Mouse (Mus musculus) mouse embryonic stem cell (cell line): ENCODE data around the gene Iqschfp.

Experiments used
- in situ Hi-C, 2 experiments: fragments of 300-500 bp; cut with MboI; formaldehyde crosslinking; loops; 1 replicate in 1 of 2; 3 replicates in 1 of 2; pipeline ENCODE4 v1.14.3; 2019 to 2020; ENCODE audit warnings: low sequenced_read_pairs in 2 of 2, low pct_unique_long_range_greater_than_20kb in 1 of 2, mixed read lengths in 1 of 2; ENCODE audit not compliant: unreplicated experiment in 1 of 2

Gene Iqschfp

GRCm38 (mm10) chr3:68138833-68139627, 247.0 kb downstream of the Iqschfp start:
- in situ Hi-C loops = no loop called here

GRCm38 (mm10) chr3:68150688-68151087, 258.7 kb downstream of the Iqschfp start:
- in situ Hi-C loops = no loop called here

DNA sequence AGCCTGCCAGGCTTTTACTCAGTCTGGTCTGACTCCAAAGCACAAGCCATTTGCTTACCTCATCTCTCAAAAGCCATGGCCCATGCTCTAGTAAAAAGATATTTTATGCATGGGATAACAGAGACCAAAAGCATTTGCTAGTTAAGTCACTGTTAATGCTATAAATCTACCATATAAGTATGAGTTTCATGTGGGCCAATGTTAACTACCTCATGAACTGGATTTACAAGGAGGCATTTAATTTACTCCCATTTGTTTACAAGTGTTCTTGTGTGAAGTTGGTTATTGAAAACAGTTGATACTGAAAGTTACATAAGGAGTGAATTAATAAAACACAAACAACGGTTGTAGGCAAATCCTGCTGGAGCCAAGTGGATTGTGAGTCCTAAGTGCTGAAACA, 268.1 kb downstream of the Iqschfp start:
- in situ Hi-C loops = no loop called here

DNA sequence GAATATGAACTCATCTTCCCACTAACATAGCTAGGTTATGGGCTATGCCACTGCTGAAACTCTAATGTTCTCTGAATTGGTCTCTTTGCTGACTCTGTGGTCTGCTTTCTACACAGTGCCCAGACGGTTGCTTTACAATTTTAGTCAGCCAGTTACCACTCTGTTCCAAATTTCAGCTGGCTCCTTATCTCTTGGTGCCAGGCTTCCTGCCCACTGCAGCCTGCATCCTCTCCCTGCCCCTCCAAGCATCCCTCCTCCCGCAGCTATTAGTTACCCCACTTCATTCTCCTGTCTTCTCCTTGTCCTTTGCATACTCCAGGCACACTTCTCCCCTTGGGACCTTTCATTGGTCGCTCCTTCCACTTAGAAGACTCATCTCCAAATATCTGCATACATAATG, 268.7 kb downstream of the Iqschfp start:
- in situ Hi-C loops = no loop called here

- in situ Hi-C loops = no loop called here
Measured at GRCm38 (mm10) chr3:68178248-68178647, 286.2 kb downstream of the Iqschfp start.

- in situ Hi-C loops = no loop called here
Measured at GRCm38 (mm10) chr3:68187471-68187870, 295.4 kb downstream of the Iqschfp start.

- in situ Hi-C loops = no loop called here
Measured at GRCm38 (mm10) chr3:68189100-68189499, 297.1 kb downstream of the Iqschfp start.

GRCm38 (mm10) chr3:68196933-68197332, 304.9 kb downstream of the Iqschfp start:
- in situ Hi-C loops = no loop called here

GRCm38 (mm10) chr3:68201214-68201613, 309.2 kb downstream of the Iqschfp start:
- in situ Hi-C loops = no loop called here

DNA sequence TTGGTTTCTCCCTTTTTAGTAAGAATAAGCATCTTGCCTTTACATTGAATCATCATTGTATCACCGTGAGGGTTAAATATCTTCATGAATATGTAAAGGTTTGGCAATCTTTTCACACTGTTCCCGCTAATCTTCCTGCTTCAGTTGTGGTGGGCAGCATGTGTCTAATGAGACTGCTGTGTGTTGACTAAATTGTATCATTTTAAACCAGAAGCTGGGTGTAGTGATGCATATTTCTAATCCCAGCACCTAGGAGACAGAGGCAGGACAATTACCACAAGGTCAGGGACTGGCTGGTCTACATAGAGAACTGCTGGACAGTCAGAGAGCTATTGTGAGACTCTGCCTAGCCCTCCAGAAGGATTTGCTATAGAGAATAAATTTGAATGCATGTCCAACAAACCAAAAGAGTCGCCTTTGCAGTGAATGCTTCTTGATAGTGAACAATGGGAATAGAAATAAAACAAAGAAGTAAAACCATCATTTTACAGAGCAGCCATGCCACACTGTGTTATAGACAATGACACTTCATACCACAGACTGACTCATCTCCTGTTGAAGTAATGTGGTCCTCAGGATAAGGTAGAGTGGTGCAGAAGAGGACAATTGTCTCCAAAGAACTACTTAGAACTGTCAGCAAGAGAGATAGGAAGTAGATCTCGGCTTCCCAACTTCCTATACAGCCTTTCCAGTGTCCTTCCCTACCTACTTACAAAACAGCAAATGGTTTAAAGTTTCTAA, 310.3 kb downstream of the Iqschfp start:
- in situ Hi-C loops = no loop called here

DNA sequence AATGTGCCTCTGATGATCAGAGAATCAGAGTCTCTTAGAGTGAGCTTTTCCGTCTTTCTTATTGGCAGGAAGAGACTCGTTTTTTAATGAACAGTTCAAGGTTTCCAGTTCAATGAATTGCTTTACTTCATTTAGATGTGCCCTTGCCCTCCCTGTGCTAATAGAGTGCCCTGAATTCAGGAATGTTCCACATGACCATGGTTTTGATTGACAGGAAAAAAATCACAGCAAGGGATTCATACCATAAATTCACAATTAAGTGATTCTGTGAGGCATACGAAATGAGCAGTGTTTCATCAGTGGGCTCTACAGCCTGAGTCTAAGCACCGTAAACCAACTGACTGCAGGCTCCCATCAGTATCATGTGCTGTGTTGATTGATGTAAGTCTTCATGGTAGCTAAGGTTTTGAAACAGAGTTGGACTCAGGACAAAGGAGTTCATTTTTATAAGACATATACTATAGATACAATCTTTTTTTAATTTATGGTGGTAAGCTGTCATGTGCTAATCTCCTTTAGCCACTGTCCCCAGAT, 312.0 kb downstream of the Iqschfp start:
- in situ Hi-C loops = no loop called here

DNA sequence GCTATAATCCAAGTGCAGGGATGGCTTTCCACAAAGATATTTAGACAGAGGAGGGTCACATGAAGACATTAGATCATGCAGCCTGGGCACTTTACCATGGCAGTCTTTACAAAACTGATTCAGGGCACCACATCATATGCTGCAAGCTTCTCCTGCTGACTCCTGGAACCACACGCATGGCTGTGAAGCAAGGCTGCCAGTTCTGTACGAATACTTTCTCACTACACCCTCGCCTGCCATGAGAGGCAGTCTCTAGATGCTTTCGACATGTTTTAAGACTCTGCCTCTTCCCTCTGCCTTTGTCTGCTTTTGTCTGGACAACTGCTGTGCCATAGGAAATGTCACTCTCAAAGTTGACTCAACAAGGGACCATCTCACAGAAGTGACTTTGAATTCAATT, 318.4 kb downstream of the Iqschfp start:
- in situ Hi-C loops = no loop called here

- in situ Hi-C loops = no loop called here
Measured at GRCm38 (mm10) chr3:68221452-68221851, 329.4 kb downstream of the Iqschfp start.

- in situ Hi-C loops = no loop called here
Measured at GRCm38 (mm10) chr3:68239887-68240286, 347.9 kb downstream of the Iqschfp start.

DNA sequence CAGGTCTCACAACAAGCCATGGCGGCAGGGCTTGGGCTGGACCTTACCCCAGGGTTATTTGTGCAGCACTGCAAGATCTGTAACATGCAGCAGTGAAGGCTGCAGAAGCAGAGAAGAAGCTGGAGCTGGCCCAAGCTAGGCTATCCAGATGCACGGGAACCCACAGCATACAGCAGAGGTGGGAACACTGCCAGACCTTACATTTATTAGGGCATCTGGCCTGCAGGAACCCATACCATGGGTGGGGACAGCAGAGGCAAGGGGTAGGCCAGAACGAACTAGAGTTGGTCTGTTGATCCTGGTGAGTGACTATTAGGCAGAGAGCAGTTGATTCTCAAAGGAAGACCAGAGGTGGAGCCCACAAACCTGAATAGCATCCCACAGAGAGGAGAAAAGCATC, 351.2 kb downstream of the Iqschfp start:
- in situ Hi-C loops = no loop called here

DNA sequence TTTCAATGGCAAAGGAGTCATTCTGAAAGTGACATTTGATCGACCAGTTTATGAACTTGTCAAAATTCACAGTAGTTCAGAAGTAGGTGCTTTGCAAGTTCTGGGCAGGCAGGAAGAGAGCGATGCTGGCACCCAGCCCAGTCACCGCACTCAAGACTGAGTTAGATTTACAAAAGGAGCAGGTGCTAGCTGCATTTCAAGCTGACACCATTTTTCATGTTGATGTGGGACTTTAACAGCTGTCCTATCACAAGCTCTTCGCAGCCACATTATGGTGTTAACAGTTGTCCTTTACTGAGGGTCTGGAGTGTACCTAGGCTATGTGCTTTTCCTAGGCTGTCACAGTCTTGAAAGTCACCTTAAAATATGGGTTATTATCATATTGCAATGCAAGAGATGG, 354.1 kb downstream of the Iqschfp start:
- in situ Hi-C loops = no loop called here

GRCm38 (mm10) chr3:68250589-68250988, 358.6 kb downstream of the Iqschfp start:
- in situ Hi-C loops = no loop called here

GRCm38 (mm10) chr3:68252335-68252734, 360.3 kb downstream of the Iqschfp start:
- in situ Hi-C loops = no loop called here

DNA sequence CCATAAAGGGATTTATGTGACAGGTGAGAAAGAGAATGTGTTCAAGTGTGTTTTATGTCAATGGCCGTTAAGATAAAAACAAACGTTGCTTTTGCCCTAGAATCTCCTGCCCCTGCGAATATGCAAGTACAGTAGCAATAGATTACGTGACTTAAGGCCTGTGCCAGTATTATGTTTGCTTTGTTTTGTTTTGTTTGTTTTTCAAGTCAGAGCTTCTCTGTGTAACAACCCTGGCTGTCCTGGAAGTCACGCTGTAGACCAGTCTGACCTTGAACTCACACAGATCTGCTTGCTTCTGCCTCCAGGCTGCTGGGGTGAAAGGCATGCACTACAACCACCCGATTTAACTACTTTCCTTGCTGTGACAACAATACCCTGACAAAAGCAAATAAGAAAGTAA, 370.3 kb downstream of the Iqschfp start:
- in situ Hi-C loops = no loop called here

DNA sequence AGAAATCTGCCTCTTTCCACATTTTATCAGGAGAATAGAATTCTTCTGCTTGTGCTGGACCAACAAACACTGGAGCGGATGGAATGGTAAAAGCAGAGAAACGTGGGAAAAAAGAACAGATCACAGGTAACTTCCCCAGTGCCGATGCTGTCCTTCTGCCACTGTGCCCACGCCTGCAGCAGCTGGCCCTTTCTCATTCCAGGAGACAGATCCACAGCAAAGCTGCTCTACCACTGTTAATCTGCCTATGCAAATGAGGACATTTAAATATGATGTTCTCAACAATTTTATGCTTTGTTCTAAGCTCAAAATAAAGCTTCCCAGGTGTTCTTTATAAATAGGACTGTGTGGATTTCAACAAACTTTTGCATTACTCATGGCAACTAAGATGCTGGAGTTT, 375.9 kb downstream of the Iqschfp start:
- in situ Hi-C loops = no loop called here
